Mouse (Mus musculus) inflammation-experienced regulatory T-cells, adult 6 months (primary cell): ENCODE data around the gene A730046J19Rik. TPM values are rescaled to one million over a fixed set of nuclear protein-coding genes. Genes with fewer than 3 reads are reported as not detected.

ENCODE experiments used
- ATAC-seq: one replicate; pipeline ENCODE4 v1.8.0; 2017
- polyA plus RNA-seq, 3 experiments: library from polyadenylated mRNA; unstranded; fragments of 100-300 nt; shearing (Covaris generic); gene quantifications; one replicate each; pipeline ENCODE4 v1.2.1; 2017

A730046J19Rik gene
- polyA plus RNA-seq, result not detected

DNA sequence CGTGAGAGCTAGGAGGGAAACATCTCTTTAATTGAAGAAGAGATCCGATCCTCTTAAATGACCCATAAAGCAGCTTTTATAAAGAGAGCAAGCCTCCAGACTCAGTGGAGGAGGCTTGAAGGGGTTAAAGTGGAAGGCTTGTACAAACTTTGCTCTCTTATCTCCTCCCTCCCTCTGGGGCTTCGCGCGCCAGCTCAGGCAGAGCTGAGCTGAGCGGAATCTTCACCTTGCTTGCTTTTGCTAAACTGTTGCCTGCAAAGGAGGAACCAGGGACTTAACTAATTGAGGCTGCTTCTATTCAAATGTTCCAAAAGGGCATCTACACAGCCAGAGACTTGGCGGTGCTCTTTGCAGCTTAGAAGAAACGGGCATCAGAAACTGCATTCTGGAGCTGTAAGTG, at the start of gene A730046J19Rik:
Gene A730046J19Rik, plus strand, starts transcription at position 173 of the 400 bp plus-strand sequence.
- no peak for ATAC-seq

DNA sequence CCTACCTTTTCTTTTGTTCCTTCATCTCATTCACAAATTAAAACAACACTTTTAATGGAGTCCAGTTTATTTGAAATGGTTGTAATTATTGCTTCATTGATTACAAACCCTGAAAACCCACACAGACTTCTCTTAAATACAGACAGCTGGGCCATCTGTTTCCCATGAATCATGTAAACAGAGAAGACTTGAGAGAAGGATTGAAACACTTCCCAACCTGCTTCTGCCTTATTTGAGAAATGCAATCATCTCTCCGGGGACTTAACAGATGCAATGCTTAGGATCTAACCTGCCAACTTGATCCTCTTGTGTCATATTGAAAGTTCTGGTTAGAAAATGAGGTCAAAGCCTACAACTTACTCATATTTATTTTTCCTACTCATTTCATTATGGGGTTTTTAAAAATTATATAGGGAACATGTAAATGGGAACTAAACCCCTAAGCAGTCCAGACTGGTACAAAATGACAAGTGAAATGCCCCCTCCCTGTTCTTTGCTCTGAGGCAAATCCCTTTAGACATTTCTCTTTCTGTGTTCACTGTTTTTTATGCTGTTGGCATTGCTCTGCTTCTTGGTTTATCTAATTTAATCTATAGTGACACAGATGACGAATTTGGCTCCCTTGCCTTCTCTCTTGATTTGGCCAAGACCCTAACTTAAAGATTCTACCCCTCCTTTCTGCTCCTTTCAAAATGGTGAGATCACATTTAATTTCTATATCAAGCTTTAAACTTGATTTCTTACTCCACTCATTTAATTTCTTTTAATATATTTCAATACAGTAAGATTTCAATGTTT, 48.7 kb upstream of the A730046J19Rik start:
- ATAC-seq, result no peak

DNA sequence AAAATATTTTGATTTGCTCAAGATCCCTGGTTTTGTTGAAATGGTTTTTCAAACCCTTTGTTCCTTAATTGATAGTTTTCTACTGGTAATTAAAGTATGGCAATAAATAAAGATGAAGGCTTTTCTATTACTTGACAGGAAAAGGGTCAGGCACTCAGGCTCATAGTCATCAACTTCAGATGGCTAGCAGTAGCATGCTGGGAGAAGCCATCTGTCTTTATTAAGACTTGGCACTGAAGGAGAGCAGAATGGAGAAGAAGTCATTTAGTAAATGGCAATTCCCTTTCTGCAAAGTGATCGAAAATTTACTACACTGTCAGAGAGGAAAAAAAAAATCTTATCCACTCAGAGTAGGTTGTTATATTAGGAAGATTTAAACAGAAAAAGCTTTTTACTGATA, 17.2 kb upstream of the A730046J19Rik start:
- no peak for ATAC-seq

DNA sequence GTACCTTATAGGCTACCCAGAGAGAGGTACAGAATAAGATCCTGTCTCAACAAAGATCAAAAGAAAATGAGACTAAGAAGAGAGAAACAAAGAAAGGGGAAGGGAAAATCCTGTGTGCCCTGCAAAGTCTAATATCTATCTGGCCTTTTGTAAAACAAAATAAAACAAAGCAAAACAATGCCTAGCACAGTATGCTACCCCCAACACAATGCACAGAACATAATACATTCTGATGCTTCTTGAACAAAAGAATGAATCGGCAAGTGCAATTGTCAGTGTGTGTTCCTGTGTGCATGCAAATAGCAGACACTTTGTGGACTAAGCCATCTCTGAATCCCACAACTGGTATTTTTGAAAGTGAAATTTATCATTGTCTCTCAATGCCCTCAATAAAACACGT, 3.5 kb upstream of the A730046J19Rik start:
- ATAC-seq, result no peak

DNA sequence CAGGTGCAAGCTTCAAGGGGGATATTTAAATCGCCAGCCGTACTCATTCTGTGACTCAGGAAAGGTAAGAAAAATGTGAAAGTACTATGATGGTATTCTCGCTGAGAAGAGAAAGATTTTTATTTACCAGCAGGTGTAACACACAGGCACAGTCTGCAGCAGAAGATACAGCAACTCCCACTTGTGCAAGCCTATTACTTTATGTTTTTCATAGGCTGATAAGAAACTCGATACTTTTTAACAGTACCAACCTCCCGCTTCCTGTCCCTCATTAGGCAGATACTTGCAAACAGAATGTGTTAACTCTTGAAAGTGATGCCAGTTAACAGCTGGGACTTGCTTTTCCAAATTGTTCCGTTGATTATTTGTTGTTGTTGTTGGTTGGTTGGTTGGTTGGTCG, 616 bp downstream of the A730046J19Rik start:
- ATAC-seq, result no peak

DNA sequence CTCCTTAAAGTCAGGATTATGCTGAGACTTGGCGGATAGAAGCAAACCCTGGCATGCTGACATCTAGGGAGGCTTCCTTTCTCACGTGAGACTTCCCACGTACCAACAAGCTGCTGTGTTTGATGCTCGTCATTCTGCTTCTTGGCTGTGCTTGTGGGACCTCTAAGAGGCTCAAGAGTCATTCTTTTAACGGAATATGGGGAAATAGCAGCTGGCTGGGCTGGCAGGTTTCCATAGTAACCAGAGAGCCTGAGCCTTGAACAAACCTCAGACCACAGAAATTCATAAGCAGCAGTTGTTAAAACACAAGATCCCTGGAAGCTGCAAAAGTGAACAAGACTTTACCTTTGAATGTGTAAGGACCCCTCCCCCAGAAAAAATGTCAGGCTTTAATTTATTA, 9.4 kb downstream of the A730046J19Rik start:
- ATAC-seq, result no peak

Other genes starting within 250 kb of the A730046J19Rik start
- not detected for gene Dcx, start 220.4 kb upstream of the A730046J19Rik start, polyA plus RNA-seq
- gene Alg13, start 164.1 kb downstream of the A730046J19Rik start, polyA plus RNA-seq, result 10 to 100 TPM in 1 of 3 experiments, 1 to 10 TPM in 2; 6.8 to 16.3 (median 7.3) TPM